Mouse (Mus musculus): ENCODE measurements at regions not wholly inside any gene's neighbourhood (a gene's known extent, or its start where the extent isn't known, plus 50 kb on each side); places are given as distances from the start of the nearest gene placed in this dataset.

DNA sequence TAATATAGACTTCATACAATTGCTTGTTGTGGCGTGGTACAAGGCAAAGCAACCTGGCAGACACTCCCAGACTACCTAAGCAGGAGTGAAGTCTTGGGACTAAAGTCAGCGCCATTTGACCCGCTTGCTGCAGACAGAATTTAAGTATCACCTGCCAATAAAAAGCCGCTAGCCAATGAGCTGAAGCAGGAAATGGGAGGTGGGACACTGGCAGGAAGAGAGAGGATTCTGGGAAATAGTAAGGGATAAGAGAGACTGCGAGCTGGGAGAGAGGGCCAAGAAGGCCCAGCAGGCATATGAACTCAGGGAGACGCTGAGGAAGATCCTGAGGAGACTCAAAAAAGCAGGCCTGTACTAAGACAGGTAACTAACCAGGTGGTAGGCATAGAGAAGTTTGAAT lies 102.0 kb upstream of the Slc22a12 start:
- TF ChIP-seq CTCF (IDR thresholded peaks at IDR 0.05; ENCODE audit: insufficient read depth, low read depth, low read length) (no peak), POLR2A (IDR thresholded peaks at IDR 0.05; ENCODE audit: insufficient read depth, low read depth, low read length) (no peak)

Measured in olfactory bulb, adult 2 months (tissue).